9 mouse cellular contexts compared by ENCODE assay signal in the genomic region with DNA sequence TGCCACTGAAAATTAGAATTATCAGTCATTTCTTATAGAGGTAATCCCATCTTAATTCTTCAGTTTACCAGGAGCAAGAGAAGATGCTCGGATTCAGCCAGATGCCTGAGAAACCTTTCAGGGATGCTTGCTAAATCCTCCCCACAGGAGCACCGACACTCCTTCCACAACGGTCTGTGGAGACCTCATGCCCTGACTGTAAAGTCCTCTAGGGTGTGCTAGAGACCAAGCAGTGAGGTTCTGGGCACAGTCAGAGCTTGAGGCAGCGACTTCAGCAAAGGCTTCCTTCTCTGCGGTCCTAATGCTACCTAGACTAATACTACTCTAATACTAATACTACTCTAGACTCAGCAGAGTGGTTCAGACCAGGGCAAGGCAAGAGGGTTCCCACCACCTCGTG. TPM values are rescaled to one million over a fixed set of nuclear protein-coding genes. Genes with fewer than 3 reads are reported as not detected.
A peak's percentile ranks its signal among the peaks of the same experiment; 100 is the strongest.
DNase-seq lines count a peak whose midpoint lies in the region; ATAC-seq and TF ChIP-seq lines count a peak whose summit lies in the region.
"Had no signal": no experiment of that assay in that cellular context is flagged by ENCODE, and none has a peak within 500 bp of the region (broad histone marks: within the 10 kb centered on the region; RNA-seq: fewer than 3 reads in every experiment).

No protein-coding gene starts in this region.

- H3K9ac ChIP-seq in hindbrain, embryonic 13.5 days: no peak overlapping the region
- no peak overlapping the region for H3K9ac ChIP-seq in midbrain, embryonic 11.5 days (ENCODE audit: low read length)
- no peak overlapping the region for H3K9ac ChIP-seq in stomach, embryonic 16.5 days (ENCODE audit: low read length)
- H3K9ac ChIP-seq: limb, embryonic 12.5 days had no signal

- no peak overlapping the region for H3K4me2 ChIP-seq in hindbrain, embryonic 13.5 days
- H3K4me2 ChIP-seq in midbrain, embryonic 11.5 days: no peak overlapping the region
- H3K4me2 ChIP-seq in stomach, embryonic 16.5 days (ENCODE audit: low read depth, low read length): no peak overlapping the region
- H3K4me2 ChIP-seq: limb, embryonic 12.5 days had no signal

- peak; percentile 74; the same call in 1 of the 2 replicates for TF ChIP-seq CTCF in embryonic fibroblast, embryonic 13.5 days (IDR thresholded peaks at IDR 0.05; ENCODE audit: borderline replicate concordance, insufficient read depth, low read length)

- H3K4me1 ChIP-seq in embryonic fibroblast, embryonic 13.5 days (ENCODE audit: control insufficient read depth, insufficient read depth, low read length): no peaks in the 10 kb centered on the region
- no peaks in the 10 kb centered on the region for H3K4me1 ChIP-seq in hindbrain, embryonic 13.5 days (replicated peaks)
- H3K4me1 ChIP-seq in midbrain, embryonic 11.5 days (ENCODE audit: control insufficient read depth, insufficient read depth, low read length): no peaks in the 10 kb centered on the region
- no peaks in the 10 kb centered on the region for H3K4me1 ChIP-seq in stomach, embryonic 16.5 days (ENCODE audit: control insufficient read depth, insufficient read depth, low read length)
- H3K4me1 ChIP-seq: limb, embryonic 12.5 days had no signal

- intact Hi-C loops in heart, postnatal 25 days (cut with DNase I): loop anchor here (5.0 to 10.0 kb wide), 4 partner anchors 55 to 393 kb away; a partner anchor contains a TSS

- H3K27me3 ChIP-seq in hindbrain, embryonic 13.5 days: no peaks in the 10 kb centered on the region
- H3K27me3 ChIP-seq in midbrain, embryonic 11.5 days (ENCODE audit: control insufficient read depth, insufficient read depth, low read length): no peaks in the 10 kb centered on the region
- no peaks in the 10 kb centered on the region for H3K27me3 ChIP-seq in stomach, embryonic 16.5 days (ENCODE audit: control insufficient read depth, insufficient read depth, low read length)
- H3K27me3 ChIP-seq: limb, embryonic 12.5 days had no signal

- DNase-seq in heart, adult 18-20 months: peak; percentile 36 to 53
- no peak for DNase-seq in heart, postnatal 25 days (ENCODE audit: low spot score)
- peak; percentile 76 for DNase-seq in adrenal gland, postnatal 14 days
- peak; percentile 50 to 74 for DNase-seq in layer of hippocampus, postnatal 14 days (ENCODE audit: low spot score in 2 of 2)
- DNase-seq in midbrain, embryonic 11.5 days (ENCODE audit: low spot score, missing footprints): peak; percentile 86

- H3K4me3 ChIP-seq in embryonic fibroblast, embryonic 13.5 days (ENCODE audit: insufficient read depth, low read length): no peak overlapping the region
- H3K4me3 ChIP-seq in hindbrain, embryonic 13.5 days: no peak overlapping the region
- no peak overlapping the region for H3K4me3 ChIP-seq in midbrain, embryonic 11.5 days (ENCODE audit: low read depth, low read length)
- no peak overlapping the region for H3K4me3 ChIP-seq in stomach, embryonic 16.5 days (replicated peaks; ENCODE audit: low read length)
- H3K4me3 ChIP-seq: limb, embryonic 12.5 days had no signal

- WGBS in hindbrain, embryonic 13.5 days: 31% methylated on average over 6 of the region's 6 CpGs
- 21% methylated on average over 6 of the region's 6 CpGs for whole genome bisulfite sequencing in midbrain, embryonic 11.5 days
- 20% methylated on average over 6 of the region's 6 CpGs for WGBS in stomach, embryonic 16.5 days

- no peaks in the 10 kb centered on the region for H3K9me3 ChIP-seq in hindbrain, embryonic 13.5 days
- H3K9me3 ChIP-seq in midbrain, embryonic 11.5 days (ENCODE audit: control insufficient read depth, low read length): no peaks in the 10 kb centered on the region
- no peaks in the 10 kb centered on the region for H3K9me3 ChIP-seq in stomach, embryonic 16.5 days (replicated peaks; ENCODE audit: control insufficient read depth, low read length)
- H3K9me3 ChIP-seq: limb, embryonic 12.5 days had no signal

- no peak for TF ChIP-seq POLR2A in embryonic fibroblast, embryonic 13.5 days (IDR thresholded peaks at IDR 0.05; ENCODE audit: low read depth, low read length)

- H3K27ac ChIP-seq in embryonic fibroblast, embryonic 13.5 days (ENCODE audit: insufficient read depth, low read length): no peak overlapping the region
- H3K27ac ChIP-seq in hindbrain, embryonic 13.5 days: no peak overlapping the region
- no peak overlapping the region for H3K27ac ChIP-seq in midbrain, embryonic 11.5 days (ENCODE audit: low read depth, low read length)
- H3K27ac ChIP-seq in stomach, embryonic 16.5 days (ENCODE audit: low read length): no peak overlapping the region
- H3K27ac ChIP-seq: limb, embryonic 12.5 days had no signal

- ATAC-seq in hindbrain, embryonic 13.5 days (ENCODE audit: low FRiP score): peak; percentile 83
- peak; percentile 78 for ATAC-seq in midbrain, embryonic 11.5 days (ENCODE audit: low FRiP score)
- 0 out of 2 replicates have a peak, but pooled peaks have one; percentile 47 for ATAC-seq in stomach, embryonic 16.5 days (ENCODE audit: insufficient read depth, low FRiP score)

- peaks cover 3% of the 10 kb centered on the region; the same call in 1 of the 2 replicates for H3K36me3 ChIP-seq in hindbrain, embryonic 13.5 days
- H3K36me3 ChIP-seq in midbrain, embryonic 11.5 days (ENCODE audit: control insufficient read depth, insufficient read depth, low read length): no peaks in the 10 kb centered on the region
- H3K36me3 ChIP-seq in stomach, embryonic 16.5 days (ENCODE audit: control insufficient read depth, insufficient read depth, low read length): no peaks in the 10 kb centered on the region
- H3K36me3 ChIP-seq: limb, embryonic 12.5 days had no signal

RNA-seq across cellular contexts. Expression of a gene that starts 22.6 kb away (rescaled TPM):
- not detected for total RNA-seq in heart, adult 18-20 months (2021)
- total RNA-seq in heart, postnatal 25 days (2021): not detected
- total RNA-seq in adrenal gland, postnatal 14 days (2021): not detected in 2 replicates
- polyA plus RNA-seq in embryonic fibroblast, embryonic 13.5 days (2011; ENCODE audit: insufficient read length, low read depth, missing spikeins): not detected in 2 replicates
- not detected in 2 replicates for polyA plus RNA-seq in hindbrain, embryonic 13.5 days (2015; fragmentation: Nextera tagmentation; extraction: Ambion mirVana)
- not detected for total RNA-seq in layer of hippocampus, postnatal 14 days (2021)
- not detected in 2 replicates for polyA plus RNA-seq in midbrain, embryonic 11.5 days (2014; fragmentation: Nextera tagmentation; extraction: Ambion mirVana)
- not detected in 2 replicates for polyA plus RNA-seq in stomach, embryonic 16.5 days (2015; fragmentation: Nextera tagmentation; extraction: Ambion mirVana)
- polyA plus RNA-seq: limb, embryonic 12.5 days had no signal

RNA-seq across cellular contexts. Expression of a gene that starts 33.7 kb away (rescaled TPM):
- total RNA-seq in heart, adult 18-20 months (2021): not detected
- not detected for total RNA-seq in heart, postnatal 25 days (2021)
- total RNA-seq in adrenal gland, postnatal 14 days (2021): not detected in 2 replicates
- polyA plus RNA-seq in embryonic fibroblast, embryonic 13.5 days (2011; ENCODE audit: insufficient read length, low read depth, missing spikeins): not detected in 2 replicates
- not detected in 2 replicates for polyA plus RNA-seq in hindbrain, embryonic 13.5 days (2015; fragmentation: Nextera tagmentation; extraction: Ambion mirVana)
- total RNA-seq in layer of hippocampus, postnatal 14 days (2021): not detected
- polyA plus RNA-seq in midbrain, embryonic 11.5 days (2014; fragmentation: Nextera tagmentation; extraction: Ambion mirVana): not detected in 2 replicates
- polyA plus RNA-seq in stomach, embryonic 16.5 days (2015; fragmentation: Nextera tagmentation; extraction: Ambion mirVana): not detected in 2 replicates
- polyA plus RNA-seq: limb, embryonic 12.5 days had no signal

RNA-seq across cellular contexts. Expression of a gene that starts 45.6 kb away (rescaled TPM):
- not detected for total RNA-seq in heart, adult 18-20 months (2021)
- not detected for total RNA-seq in heart, postnatal 25 days (2021)
- not detected in 2 replicates for total RNA-seq in adrenal gland, postnatal 14 days (2021)
- not detected in 2 replicates for polyA plus RNA-seq in embryonic fibroblast, embryonic 13.5 days (2011; ENCODE audit: insufficient read length, low read depth, missing spikeins)
- polyA plus RNA-seq in hindbrain, embryonic 13.5 days (2015; fragmentation: Nextera tagmentation; extraction: Ambion mirVana): not detected in 2 replicates
- not detected for total RNA-seq in layer of hippocampus, postnatal 14 days (2021)
- not detected in 2 replicates for polyA plus RNA-seq in midbrain, embryonic 11.5 days (2014; fragmentation: Nextera tagmentation; extraction: Ambion mirVana)
- not detected in 2 replicates for polyA plus RNA-seq in stomach, embryonic 16.5 days (2015; fragmentation: Nextera tagmentation; extraction: Ambion mirVana)
- polyA plus RNA-seq: limb, embryonic 12.5 days had no signal

RNA-seq across cellular contexts. Expression of a gene that starts 54.0 kb away (rescaled TPM):
- not detected for total RNA-seq in heart, adult 18-20 months (2021)
- total RNA-seq in heart, postnatal 25 days (2021): not detected
- total RNA-seq in adrenal gland, postnatal 14 days (2021): not detected in 2 replicates
- polyA plus RNA-seq in embryonic fibroblast, embryonic 13.5 days (2011; ENCODE audit: insufficient read length, low read depth, missing spikeins): not detected in 2 replicates
- polyA plus RNA-seq in hindbrain, embryonic 13.5 days (2015; fragmentation: Nextera tagmentation; extraction: Ambion mirVana): not detected in 2 replicates
- total RNA-seq in layer of hippocampus, postnatal 14 days (2021): not detected
- not detected in 2 replicates for polyA plus RNA-seq in midbrain, embryonic 11.5 days (2014; fragmentation: Nextera tagmentation; extraction: Ambion mirVana)
- polyA plus RNA-seq in stomach, embryonic 16.5 days (2015; fragmentation: Nextera tagmentation; extraction: Ambion mirVana): not detected in 2 replicates
- polyA plus RNA-seq: limb, embryonic 12.5 days had no signal

RNA-seq across cellular contexts. Expression of a gene that starts 59.7 kb away (rescaled TPM):
- total RNA-seq in heart, adult 18-20 months (2021): not detected
- not detected for total RNA-seq in heart, postnatal 25 days (2021)
- total RNA-seq in adrenal gland, postnatal 14 days (2021): not detected in 2 replicates
- polyA plus RNA-seq in embryonic fibroblast, embryonic 13.5 days (2011; ENCODE audit: insufficient read length, low read depth, missing spikeins): not detected in 2 replicates
- not detected in 2 replicates for polyA plus RNA-seq in hindbrain, embryonic 13.5 days (2015; fragmentation: Nextera tagmentation; extraction: Ambion mirVana)
- not detected for total RNA-seq in layer of hippocampus, postnatal 14 days (2021)
- polyA plus RNA-seq in midbrain, embryonic 11.5 days (2014; fragmentation: Nextera tagmentation; extraction: Ambion mirVana): not detected in 2 replicates
- not detected in 2 replicates for polyA plus RNA-seq in stomach, embryonic 16.5 days (2015; fragmentation: Nextera tagmentation; extraction: Ambion mirVana)
- polyA plus RNA-seq: limb, embryonic 12.5 days had no signal
